Mouse (Mus musculus) heart, adult 2 months (tissue): ENCODE measurements around the gene Rbfox2.
A peak's percentile ranks its signal among the peaks of the same experiment; 100 is the strongest.

Experiments used
- CTCF ChIP-seq: fragments of 200-600 bp; IDR thresholded peaks from 2 replicates; pipeline ENCODE4 v1.8.1; 2022; ENCODE audit warnings: antibody characterized with exemption, mild to moderate bottlenecking, moderate library complexity
- EP300 ChIP-seq: fragments of 200-500 bp; IDR thresholded peaks from 2 replicates; pipeline ENCODE4 v1.6.1; 2011; ENCODE audit warnings: low read depth, low read length, control low read depth; ENCODE audit not compliant: insufficient read depth
- POLR2A ChIP-seq: fragments of 200-500 bp; IDR thresholded peaks from 2 replicates; pipeline ENCODE4 v1.6.1; 2011; ENCODE audit warnings: mild to moderate bottlenecking, low read depth, low read length, control low read depth; ENCODE audit not compliant: insufficient read depth

GRCm38 (mm10) chr15:77290352-77290751 is 16.5 kb downstream of the Rbfox2 start:
- TF ChIP-seq CTCF (peak; percentile 19; the same call in 1 of the 2 replicates), POLR2A (no peak), EP300 (no peak)
